Mouse (Mus musculus) hindbrain, embryonic 10.5 days (tissue): Measurements from ENCODE around the gene P3h3. TPM values are rescaled to one million over a fixed set of nuclear protein-coding genes. Genes with fewer than 3 reads are reported as not detected.

ENCODE experiments used
- DNase-seq: peaks from one replicate; pipeline ENCODE4 v3.0.0-alpha.2; 2017; ENCODE audit warnings: low spot score
- H3K27ac ChIP-seq: fragments of 300-500 bp; sonication (generic); 2 replicates; pipeline ENCODE4 v1.5.1; 2016; ENCODE audit warnings: mild to moderate bottlenecking, moderate library complexity
- H3K27me3 ChIP-seq: fragments of 300-500 bp; sonication (generic); 2 replicates; pipeline ENCODE4 v1.6.1; 2016; ENCODE audit warnings: mild to moderate bottlenecking; ENCODE audit not compliant: poor library complexity, insufficient read depth, severe bottlenecking
- H3K36me3 ChIP-seq: fragments of 300-500 bp; sonication (generic); 2 replicates; pipeline ENCODE4 v1.6.1; 2016; ENCODE audit warnings: mild to moderate bottlenecking, moderate library complexity
- H3K4me1 ChIP-seq: fragments of 300-500 bp; sonication (generic); replicated peaks from 2 replicates; pipeline ENCODE4 v1.6.1; 2016; ENCODE audit warnings: mild to moderate bottlenecking
- H3K4me3 ChIP-seq: fragments of 300-500 bp; sonication (generic); 2 replicates; pipeline ENCODE4 v1.5.1; 2016; ENCODE audit warnings: mild to moderate bottlenecking, moderate library complexity
- H3K9me3 ChIP-seq: fragments of 300-500 bp; sonication (generic); 2 replicates; pipeline ENCODE4 v1.6.1; 2016; ENCODE audit warnings: mild to moderate bottlenecking, moderate library complexity
- WGBS: fragments of 180-500 bp; shearing (Covaris S2); methylation state at CpG from one replicate; pipeline ENCODE4 v1.1.7; 2016; 5-methylcytosine and 5-hydroxymethylcytosine counted together
- polyA plus RNA-seq: library from polyadenylated mRNA; unstranded; fragments of >200 nt; fragmentation: Nextera tagmentation; extraction: Ambion mirVana; gene quantifications from 2 replicates; pipeline ENCODE4 v1.2.1, GENCODE M21; 2016

The P3h3 gene
- polyA plus RNA-seq, 1 experiment from 2014 or later: 13.4 TPM

DNA sequence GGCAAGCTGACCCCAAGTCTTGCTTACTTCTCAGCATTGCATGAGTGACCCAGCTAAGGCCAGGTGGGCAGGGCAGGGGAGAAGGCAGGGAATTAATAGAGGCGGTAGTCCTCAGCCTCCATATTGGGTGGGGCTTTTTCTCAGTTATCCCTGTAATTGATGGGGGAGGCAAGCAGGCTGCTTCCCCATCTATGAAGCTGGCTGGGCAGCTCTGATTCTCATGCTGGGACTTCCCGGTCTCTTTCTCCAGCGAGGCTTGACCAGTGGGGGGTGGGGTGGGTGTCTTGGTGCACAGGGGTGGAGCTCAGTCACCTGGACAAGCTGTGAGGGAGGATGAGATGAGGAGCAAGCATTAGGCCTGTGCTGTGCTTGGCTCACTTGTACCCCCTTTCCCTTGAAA, 4.2 kb upstream of the P3h3 start:
- H3K36me3 ChIP-seq: peaks cover 5% of the 10 kb centered on the region; the same call in 1 of the 2 replicates
- no peaks in the 10 kb centered on the region for H3K9me3 ChIP-seq
- H3K4me1 ChIP-seq: peaks cover 92% of the 10 kb centered on the region
- no peak for DNase-seq
- peak overlapping the region; percentile 94 for H3K27ac ChIP-seq
- peak overlapping the region; percentile 71; the same call in 1 of the 2 replicates for H3K4me3 ChIP-seq
- H3K27me3 ChIP-seq: peaks cover 70% of the 10 kb centered on the region
- WGBS: 32% methylated on average over 3 of the region's 3 CpGs

DNA sequence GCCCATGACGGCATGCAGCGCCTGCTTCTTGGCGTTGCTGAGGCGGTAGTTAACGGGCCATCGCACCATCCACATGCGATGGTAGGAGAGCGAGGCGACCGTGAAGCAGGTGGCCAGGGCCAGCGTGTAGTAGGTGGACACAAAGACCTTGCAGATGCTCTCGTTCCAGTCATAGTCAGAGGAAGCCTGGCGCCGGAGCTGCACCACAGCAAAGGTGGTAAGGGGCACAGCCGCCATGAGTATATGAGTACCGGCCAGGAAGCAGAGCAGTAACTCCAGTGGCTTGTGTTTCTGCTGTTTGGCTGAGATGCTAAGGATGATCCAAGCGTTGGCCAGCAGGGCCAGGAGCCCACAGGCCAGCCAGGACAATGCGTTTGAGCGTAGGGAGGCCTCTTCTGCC, 3.7 kb upstream of the P3h3 start:
- H3K9me3 ChIP-seq: no peaks in the 10 kb centered on the region
- peaks cover 64% of the 10 kb centered on the region for H3K27me3 ChIP-seq
- peaks cover 93% of the 10 kb centered on the region for H3K4me1 ChIP-seq
- no peak overlapping the region for H3K4me3 ChIP-seq
- DNase-seq: no peak
- H3K36me3 ChIP-seq: peaks cover 5% of the 10 kb centered on the region; the same call in 1 of the 2 replicates
- WGBS: 80% methylated on average over 19 of the region's 19 CpGs
- peak overlapping the region; percentile 94 for H3K27ac ChIP-seq

DNA sequence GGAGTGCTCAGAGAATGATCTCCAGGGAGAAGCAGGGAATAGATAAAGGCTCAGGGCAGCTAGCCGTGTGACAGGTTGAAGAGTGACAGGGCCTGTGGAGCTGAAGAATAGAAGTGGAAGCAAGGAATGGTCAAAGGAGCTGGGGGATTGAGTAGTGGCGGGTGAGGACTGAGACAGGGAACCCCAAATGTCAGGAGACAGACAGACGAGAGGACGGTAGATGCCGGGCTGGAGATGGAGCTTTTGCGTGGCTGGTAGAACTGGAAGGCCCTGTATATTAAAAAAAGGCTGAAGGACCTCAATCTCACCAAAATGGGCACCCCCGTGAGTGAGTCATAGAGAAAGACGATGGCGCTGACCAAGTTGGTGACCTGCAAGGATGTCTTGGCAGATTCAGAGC, 3.0 kb upstream of the P3h3 start:
- Histone ChIP-seq H3K27ac (0 out of 2 replicates have a peak overlapping the region, but pooled peaks have one; percentile 66), H3K9me3 (no peaks in the 10 kb centered on the region), H3K4me1 (peaks cover 92% of the 10 kb centered on the region), H3K4me3 (no peak overlapping the region), H3K27me3 (peaks cover 61% of the 10 kb centered on the region), H3K36me3 (peaks cover 5% of the 10 kb centered on the region; the same call in 1 of the 2 replicates)
- no peak for DNase-seq
- WGBS: 79% methylated on average over 9 of the region's 9 CpGs

DNA sequence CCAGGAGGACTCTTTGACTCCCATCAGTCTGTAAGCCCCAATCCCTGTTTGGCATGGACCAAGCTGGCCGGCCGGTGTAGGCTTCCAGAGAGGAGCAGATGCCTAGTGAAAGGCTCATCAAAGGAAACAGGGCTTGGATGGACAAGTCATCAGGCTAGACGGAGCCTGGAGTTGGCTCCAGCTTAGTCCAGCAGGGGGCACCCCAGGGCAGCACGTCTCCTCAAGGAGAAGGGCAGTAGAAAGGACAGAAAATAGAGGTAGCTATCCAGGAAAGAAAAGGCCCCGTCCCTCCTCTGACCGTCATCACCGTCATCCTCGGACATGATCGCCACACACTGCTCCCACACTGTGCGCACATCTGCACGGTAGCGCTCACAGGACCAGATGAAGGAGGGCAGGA, 2.2 kb upstream of the P3h3 start:
- H3K27me3 ChIP-seq: peaks cover 57% of the 10 kb centered on the region
- H3K4me1 ChIP-seq: peaks cover 91% of the 10 kb centered on the region
- H3K27ac ChIP-seq: peak overlapping the region; percentile 66
- H3K36me3 ChIP-seq: peaks cover 5% of the 10 kb centered on the region; the same call in 1 of the 2 replicates
- H3K4me3 ChIP-seq: peak overlapping the region; percentile 14
- H3K9me3 ChIP-seq: no peaks in the 10 kb centered on the region
- WGBS: 10% methylated on average over 12 of the region's 12 CpGs
- DNase-seq: peak; percentile 91

DNA sequence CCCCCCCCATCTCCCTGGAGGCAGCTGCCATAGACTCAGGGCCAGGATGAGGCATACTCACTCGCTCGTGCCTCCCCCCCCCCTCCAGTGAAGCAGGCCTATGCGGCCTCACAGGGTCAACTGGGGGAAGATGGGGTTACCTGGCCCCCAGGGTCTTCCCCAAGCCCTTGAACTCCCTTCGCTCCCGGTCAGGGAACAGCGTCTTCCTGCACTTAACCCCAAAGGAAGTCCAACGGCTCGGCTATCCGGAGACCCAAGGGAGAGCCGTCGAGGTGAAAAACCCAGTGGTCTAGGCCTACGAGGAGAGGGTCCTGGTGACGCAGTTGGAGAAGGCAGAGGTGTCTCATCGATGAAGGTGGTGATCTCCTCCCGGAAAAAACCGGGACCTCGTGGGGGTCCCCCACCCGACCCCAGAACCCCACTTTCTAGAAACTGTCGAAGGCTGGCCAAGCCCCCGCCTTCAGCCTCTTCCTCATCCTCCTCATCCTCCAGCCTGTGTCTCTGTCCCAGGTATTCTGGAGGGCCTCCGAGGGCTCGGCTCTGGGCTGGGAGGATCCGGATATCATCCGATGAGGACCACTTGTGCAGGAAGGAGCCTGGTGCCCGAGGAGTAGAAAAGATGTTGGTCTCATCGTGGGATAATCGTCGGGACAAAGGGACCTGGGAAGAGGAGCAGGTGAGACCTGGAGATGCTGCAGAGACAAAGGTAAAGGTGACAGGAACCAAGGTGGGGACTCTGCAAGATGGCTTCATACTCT, 1.2 kb upstream of the P3h3 start:
- peak overlapping the region; percentile 86; the same call in 1 of the 2 replicates for H3K4me3 ChIP-seq
- peaks cover 10% of the 10 kb centered on the region; the same call in 1 of the 2 replicates for H3K36me3 ChIP-seq
- DNase-seq: no peak
- peaks cover 52% of the 10 kb centered on the region for H3K27me3 ChIP-seq
- peaks cover 85% of the 10 kb centered on the region for H3K4me1 ChIP-seq
- H3K9me3 ChIP-seq: no peaks in the 10 kb centered on the region
- WGBS: 76% methylated on average over 28 of the region's 28 CpGs
- H3K27ac ChIP-seq: 0 out of 2 replicates have a peak overlapping the region, but pooled peaks have one; percentile 23

DNA sequence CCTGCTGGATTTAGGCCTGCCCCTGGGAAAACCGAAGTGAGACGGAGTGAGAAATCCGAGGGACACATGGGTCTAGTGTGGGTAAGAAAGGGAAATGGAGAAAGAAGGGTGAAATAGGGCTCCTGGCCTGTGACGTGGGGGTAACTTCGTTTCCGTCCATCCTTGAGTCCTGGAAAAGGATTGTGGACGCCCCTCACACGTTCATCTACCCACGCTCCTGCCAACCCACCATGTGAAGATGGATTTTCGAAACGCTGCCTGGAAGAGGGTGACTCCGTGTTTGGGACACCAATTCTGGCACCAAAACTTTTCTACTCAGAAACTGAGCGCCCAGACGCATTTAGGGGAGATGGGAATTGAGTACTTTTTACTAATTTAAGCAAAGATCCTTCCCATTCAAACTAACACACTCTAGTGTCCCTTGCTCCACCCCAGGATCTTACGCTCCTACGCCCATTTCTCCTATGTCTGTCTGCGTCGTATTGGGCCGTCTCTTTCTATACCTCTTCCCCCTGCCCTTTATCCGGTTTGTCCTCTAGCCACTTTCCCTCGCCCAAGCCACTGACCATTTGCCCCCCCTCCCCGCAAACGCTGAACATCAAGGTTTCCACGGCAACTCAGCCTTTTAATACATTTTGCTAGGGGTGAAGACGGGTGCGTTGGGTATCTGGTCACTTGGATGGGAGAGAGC, 433 bp upstream of the P3h3 start:
- peak overlapping the region; percentile 86 for H3K4me3 ChIP-seq
- peak overlapping the region; percentile 97 for H3K27ac ChIP-seq
- H3K27me3 ChIP-seq: peaks cover 48% of the 10 kb centered on the region
- H3K9me3 ChIP-seq: no peaks in the 10 kb centered on the region
- peaks cover 17% of the 10 kb centered on the region for H3K36me3 ChIP-seq
- WGBS: 24% methylated on average over 26 of the region's 26 CpGs
- no peak for DNase-seq
- peaks cover 77% of the 10 kb centered on the region for H3K4me1 ChIP-seq

DNA sequence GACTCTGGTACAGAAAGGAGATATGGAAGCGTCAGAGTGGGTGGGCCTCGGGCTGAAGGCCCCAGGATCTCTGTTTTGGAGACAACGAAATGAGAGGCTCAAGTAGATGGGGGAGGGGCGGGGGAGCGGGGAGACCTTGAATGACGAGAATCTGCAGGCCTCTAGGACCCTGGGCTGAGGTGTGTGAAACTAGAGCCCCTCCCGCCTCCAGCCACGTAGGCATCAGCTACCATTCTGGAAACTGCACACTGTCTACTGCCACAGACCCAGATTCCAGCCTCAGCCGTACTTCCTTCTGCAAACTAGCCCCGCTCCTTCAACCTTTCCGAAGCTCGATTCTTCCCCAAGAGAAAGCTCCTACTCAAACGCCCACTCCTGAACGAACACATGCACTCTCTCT, 1.2 kb downstream of the P3h3 start:
- Histone ChIP-seq H3K27ac (peak overlapping the region; percentile 97), H3K36me3 (peaks cover 18% of the 10 kb centered on the region), H3K4me1 (peaks cover 61% of the 10 kb centered on the region), H3K4me3 (peak overlapping the region; percentile 86), H3K9me3 (no peaks in the 10 kb centered on the region), H3K27me3 (peaks cover 31% of the 10 kb centered on the region)
- WGBS: 8% methylated on average over 14 of the region's 14 CpGs
- peak; percentile 71 for DNase-seq

DNA sequence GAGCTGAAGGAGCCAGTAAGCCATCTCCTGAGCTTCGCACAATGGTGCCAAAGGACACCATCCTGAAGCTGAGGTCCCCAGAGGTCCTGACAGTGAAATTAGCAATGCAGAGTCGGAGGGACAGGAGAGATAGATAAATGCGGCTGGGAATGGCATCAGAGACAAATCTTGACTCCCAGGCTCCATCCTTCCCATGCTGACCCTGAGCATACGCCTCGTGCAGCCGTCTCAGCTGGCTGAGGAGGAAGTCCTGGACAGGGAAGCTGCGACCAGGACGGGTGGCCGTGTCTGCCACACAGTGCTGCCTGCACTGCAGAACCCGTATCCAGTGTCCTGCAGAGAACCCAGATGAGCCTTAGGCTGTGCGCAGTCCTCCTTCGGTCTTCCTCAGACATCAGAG, 2.9 kb downstream of the P3h3 start:
- Histone ChIP-seq H3K4me3 (no peak overlapping the region), H3K36me3 (peaks cover 22% of the 10 kb centered on the region), H3K4me1 (peaks cover 49% of the 10 kb centered on the region), H3K27me3 (peaks cover 29% of the 10 kb centered on the region), H3K27ac (peak overlapping the region; percentile 45; the same call in 1 of the 2 replicates), H3K9me3 (no peaks in the 10 kb centered on the region)
- 74% methylated on average over 12 of the region's 12 CpGs for WGBS
- no peak for DNase-seq

DNA sequence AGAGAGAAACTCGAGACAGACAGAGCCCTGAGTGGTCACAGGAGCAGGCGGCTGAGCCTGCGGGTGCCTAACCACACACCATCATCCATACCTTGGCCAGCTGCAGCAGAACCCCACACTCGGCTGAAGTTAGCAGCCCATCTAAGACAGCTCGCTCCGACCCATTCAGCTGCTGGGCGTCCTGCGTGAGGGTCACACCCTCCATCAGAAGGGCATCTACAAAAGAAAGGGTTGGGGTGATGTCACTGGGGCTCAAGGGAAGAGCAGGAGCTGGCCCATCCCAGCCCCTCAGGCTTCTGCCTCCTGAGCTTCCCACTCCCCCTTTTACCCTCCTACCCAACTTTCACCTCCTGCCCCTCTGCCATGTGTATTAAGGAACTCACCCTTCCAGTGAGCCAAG, 7.0 kb downstream of the P3h3 start:
- Histone ChIP-seq H3K4me3 (no peak overlapping the region), H3K4me1 (peaks cover 17% of the 10 kb centered on the region), H3K27me3 (peaks cover 13% of the 10 kb centered on the region; the same call in 1 of the 2 replicates), H3K36me3 (peaks cover 28% of the 10 kb centered on the region), H3K27ac (no peak overlapping the region), H3K9me3 (no peaks in the 10 kb centered on the region)
- 44% methylated on average over 8 of the region's 8 CpGs for WGBS
- DNase-seq: no peak

DNA sequence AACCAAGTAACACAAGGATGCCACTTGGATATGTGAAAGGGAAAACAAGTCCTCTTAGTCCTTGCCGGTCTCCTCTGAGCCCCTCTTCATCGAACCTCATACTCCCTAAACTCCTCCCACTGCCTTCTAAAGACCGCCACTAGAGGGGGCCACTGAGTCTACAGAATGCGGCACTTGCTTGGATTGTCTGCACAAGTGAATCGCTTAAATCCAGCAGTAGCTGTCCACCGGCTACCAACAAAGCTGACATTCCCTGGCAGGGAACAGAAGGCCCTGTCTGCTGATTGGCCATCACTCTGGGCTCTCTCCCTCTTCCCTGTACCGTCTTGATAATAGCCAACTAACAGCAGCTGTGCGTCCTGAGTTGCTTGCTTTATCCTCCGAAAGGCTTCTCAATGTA, 10.2 kb downstream of the P3h3 start:
- peak overlapping the region; percentile 60; the same call in 1 of the 2 replicates for H3K27ac ChIP-seq
- no peak overlapping the region for H3K4me3 ChIP-seq
- H3K9me3 ChIP-seq: no peaks in the 10 kb centered on the region
- H3K27me3 ChIP-seq: peaks cover 7% of the 10 kb centered on the region; the same call in 1 of the 2 replicates
- 9% methylated on average over 9 of the region's 9 CpGs for WGBS
- H3K4me1 ChIP-seq: peaks cover 10% of the 10 kb centered on the region
- DNase-seq: peak; percentile 97
- peaks cover 27% of the 10 kb centered on the region for H3K36me3 ChIP-seq

DNA sequence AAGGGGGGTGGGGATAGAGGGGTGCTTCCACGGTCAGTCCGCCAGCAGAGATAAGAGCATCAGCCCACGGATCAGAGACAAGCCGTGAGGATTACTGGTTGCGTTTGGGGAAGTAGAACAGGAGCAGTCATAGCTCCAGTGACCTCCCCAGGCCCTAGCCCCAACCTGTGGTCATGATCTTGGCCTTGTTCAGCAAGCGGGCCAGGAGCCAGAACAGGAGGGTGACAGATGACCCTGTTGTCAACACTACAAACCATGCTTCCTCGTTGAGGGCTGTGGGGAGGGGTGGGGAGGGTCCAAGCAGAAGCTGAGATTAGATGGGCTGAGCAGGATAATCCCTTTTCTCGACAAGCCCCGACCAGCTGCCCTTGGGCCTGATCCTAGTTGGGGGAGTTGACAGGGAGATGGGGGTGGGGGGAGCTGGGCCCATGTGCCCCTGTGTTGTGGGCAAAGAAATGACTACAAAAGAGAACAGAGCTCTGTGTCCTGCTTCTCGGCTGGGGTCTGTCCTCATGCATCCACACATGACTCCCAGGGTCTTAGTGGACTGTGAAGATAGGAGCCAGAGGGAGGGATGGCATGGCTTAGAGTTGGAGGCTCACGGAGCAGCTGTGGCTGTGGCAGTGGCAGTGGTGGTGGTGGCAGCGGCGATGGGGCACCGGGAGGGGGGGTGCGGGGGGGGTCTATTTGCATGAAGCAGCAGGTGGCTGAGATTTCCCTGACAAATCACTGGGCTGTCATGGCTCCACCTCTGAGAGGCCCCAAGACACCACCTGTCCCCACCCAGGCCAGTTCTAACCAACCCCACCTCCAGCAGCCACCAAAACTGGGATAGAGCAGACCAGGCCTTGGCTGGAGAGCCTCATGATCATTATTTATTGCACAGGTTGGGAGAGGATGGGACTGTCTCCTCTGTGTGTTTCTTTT, 17.0 kb downstream of the P3h3 start, which contains the start of gene Gnb3:
Gene Gnb3, minus strand, starts transcription at position 35 of the 927 bp plus-strand sequence.
- Histone ChIP-seq H3K4me1 (peaks cover 33% of the 10 kb centered on the region), H3K4me3 (peak within 1 kb of the TSS; percentile 23; the same call in 1 of the 2 replicates), H3K9me3 (no peaks in the 10 kb centered on the region), H3K36me3 (peaks cover 22% of the 10 kb centered on the region), H3K27me3 (0 out of 2 replicates have a peak, but pooled peaks cover 11% of the 10 kb centered on the region), H3K27ac (peak within 1 kb of the TSS; percentile 64)
- no peak for DNase-seq
- WGBS: 39% methylated on average over 15 of the region's 15 CpGs

DNA sequence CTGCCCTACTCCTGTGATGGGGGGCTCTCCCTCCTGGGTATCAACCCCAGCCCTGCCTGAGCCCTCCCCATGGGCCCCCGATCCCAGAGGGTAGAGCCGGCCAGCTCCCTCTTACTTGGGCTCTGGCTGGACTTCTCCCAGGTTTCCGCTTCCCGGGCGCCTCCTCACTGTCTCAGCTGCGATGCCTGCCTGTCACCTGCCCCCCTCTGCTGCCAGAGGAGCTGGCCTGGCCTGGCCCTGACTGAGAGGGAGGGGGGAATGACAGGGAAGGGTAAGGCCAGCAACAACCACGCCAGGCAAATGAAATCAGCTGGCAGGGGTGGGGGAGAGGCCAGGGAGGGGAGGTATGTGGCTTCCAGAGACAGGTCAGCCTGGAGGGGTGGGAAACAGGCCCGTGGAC, 17.7 kb downstream of the P3h3 start:
- Histone ChIP-seq H3K9me3 (no peaks in the 10 kb centered on the region), H3K4me1 (peaks cover 40% of the 10 kb centered on the region), H3K27ac (peak overlapping the region; percentile 64), H3K36me3 (peaks cover 22% of the 10 kb centered on the region), H3K27me3 (0 out of 2 replicates have a peak, but pooled peaks cover 11% of the 10 kb centered on the region), H3K4me3 (peak overlapping the region; percentile 23; the same call in 1 of the 2 replicates)
- 15% methylated on average over 8 of the region's 8 CpGs for WGBS
- no peak for DNase-seq
